ENCODE assay signal across 18 mouse cellular contexts in genomic region chr1:56844551-56845330, GRCm38 (mm10).
A peak's percentile ranks its signal among the peaks of the same experiment; 100 is the strongest.
DNase-seq lines count a peak whose midpoint lies in the region; ATAC-seq lines count a peak whose summit lies in the region.
"Had no signal": no experiment of that assay in that cellular context is flagged by ENCODE, and none has a peak within 500 bp of the region (broad histone marks: within the 10 kb centered on the region; RNA-seq: fewer than 3 reads in every experiment).

No protein-coding gene starts in this region.

- H3K9me3 ChIP-seq in neural tube, embryonic 11.5 days (ENCODE audit: control insufficient read depth, low read length) = no peaks in the 10 kb centered on the region
- no peaks in the 10 kb centered on the region for H3K9me3 ChIP-seq in embryonic facial prominence, embryonic 15.5 days (replicated peaks)
- no peaks in the 10 kb centered on the region for H3K9me3 ChIP-seq in midbrain, embryonic 14.5 days (ENCODE audit: control insufficient read depth, low read length)
- H3K9me3 ChIP-seq: embryonic facial prominence, embryonic 13.5 days had no signal

- no peak for ATAC-seq in neural tube, embryonic 11.5 days (ENCODE audit: insufficient read depth, low FRiP score, low TSS enrichment)
- peak; percentile 57; the same call in 1 of the 2 replicates for ATAC-seq in embryonic facial prominence, embryonic 15.5 days (ENCODE audit: insufficient number of reproducible peaks, low FRiP score, low TSS enrichment, low read depth)
- peak; percentile 66; the same call in 1 of the 2 replicates for ATAC-seq in midbrain, embryonic 14.5 days (ENCODE audit: low FRiP score, low TSS enrichment)
- ATAC-seq: intestine, postnatal 0 days had no signal

- 15% methylated on average over 10 of the region's 10 CpGs for WGBS in neural tube, embryonic 11.5 days
- WGBS in embryonic facial prominence, embryonic 15.5 days = 28% methylated on average over 10 of the region's 10 CpGs
- 10% methylated on average over 10 of the region's 10 CpGs for WGBS in midbrain, embryonic 14.5 days

- no peaks in the 10 kb centered on the region for H3K36me3 ChIP-seq in neural tube, embryonic 11.5 days (ENCODE audit: control insufficient read depth, insufficient read depth, low read length)
- no peaks in the 10 kb centered on the region for H3K36me3 ChIP-seq in embryonic facial prominence, embryonic 15.5 days
- no peaks in the 10 kb centered on the region for H3K36me3 ChIP-seq in midbrain, embryonic 14.5 days (ENCODE audit: control insufficient read depth, insufficient read depth, low read length)

- H3K4me1 ChIP-seq in neural tube, embryonic 11.5 days (ENCODE audit: control insufficient read depth, insufficient read depth, low read length) = no peaks in the 10 kb centered on the region
- H3K4me1 ChIP-seq in embryonic facial prominence, embryonic 15.5 days = no peaks in the 10 kb centered on the region
- peaks cover 9% of the 10 kb centered on the region for H3K4me1 ChIP-seq in midbrain, embryonic 14.5 days (ENCODE audit: control insufficient read depth, insufficient read depth, low read length)
- H3K4me1 ChIP-seq: embryonic facial prominence, embryonic 13.5 days had no signal

- DNase-seq in neural tube, embryonic 11.5 days (ENCODE audit: low spot score) = peak; percentile 12
- no peak for DNase-seq in neural tube, embryonic 10.5 days (ENCODE audit: extremely low spot score, low spot score)
- DNase-seq in midbrain, embryonic 14.5 days = peak; percentile 20
- DNase-seq in cerebellum, adult 9-10 months = no peak
- no peak for DNase-seq in layer of hippocampus, adult 9-10 months (ENCODE audit: low spot score)
- DNase-seq in thymus, postnatal 0 days (ENCODE audit: low spot score) = no peak
- DNase-seq: cerebellum, postnatal 36 days; gastrocnemius, postnatal 25 days; kidney, postnatal 14 days; lung, embryonic 14.5 days; right cerebral cortex, postnatal 4 days had no signal

- H3K4me3 ChIP-seq in neural tube, embryonic 11.5 days (ENCODE audit: low read depth, low read length) = no peak overlapping the region
- no peak overlapping the region for H3K4me3 ChIP-seq in embryonic facial prominence, embryonic 15.5 days (replicated peaks)
- no peak overlapping the region for H3K4me3 ChIP-seq in midbrain, embryonic 14.5 days (replicated peaks; ENCODE audit: low read depth, low read length)
- H3K4me3 ChIP-seq: embryonic facial prominence, embryonic 13.5 days; myocyte had no signal

- no peak overlapping the region for H3K27ac ChIP-seq in neural tube, embryonic 11.5 days (ENCODE audit: low read depth, low read length)
- H3K27ac ChIP-seq in embryonic facial prominence, embryonic 15.5 days (replicated peaks) = no peak overlapping the region
- no peak overlapping the region for H3K27ac ChIP-seq in midbrain, embryonic 14.5 days (replicated peaks; ENCODE audit: low read depth, low read length)
- H3K27ac ChIP-seq: embryonic facial prominence, embryonic 13.5 days; macrophage had no signal

- H3K4me2 ChIP-seq in neural tube, embryonic 11.5 days (ENCODE audit: low read depth) = no peak overlapping the region
- no peak overlapping the region for H3K4me2 ChIP-seq in embryonic facial prominence, embryonic 15.5 days (replicated peaks)
- peak overlapping the region; percentile 40 for H3K4me2 ChIP-seq in midbrain, embryonic 14.5 days (ENCODE audit: low read length)
- H3K4me2 ChIP-seq: embryonic facial prominence, embryonic 13.5 days; heart, embryonic 11.5 days; liver, embryonic 11.5 days; lung, embryonic 14.5 days had no signal

- no peak overlapping the region for H3K9ac ChIP-seq in neural tube, embryonic 11.5 days (ENCODE audit: low read length)
- no peak overlapping the region for H3K9ac ChIP-seq in embryonic facial prominence, embryonic 15.5 days
- no peak overlapping the region; the same call in 1 of the 2 replicates for H3K9ac ChIP-seq in midbrain, embryonic 14.5 days (replicated peaks; ENCODE audit: low read length)
- H3K9ac ChIP-seq: embryonic facial prominence, embryonic 13.5 days; lung, embryonic 14.5 days had no signal

- H3K27me3 ChIP-seq in neural tube, embryonic 11.5 days (ENCODE audit: control insufficient read depth, insufficient read depth, low read length) = no peaks in the 10 kb centered on the region
- no peaks in the 10 kb centered on the region for H3K27me3 ChIP-seq in embryonic facial prominence, embryonic 15.5 days
- no peaks in the 10 kb centered on the region for H3K27me3 ChIP-seq in midbrain, embryonic 14.5 days (ENCODE audit: control insufficient read depth, insufficient read depth, low read length)
- H3K27me3 ChIP-seq: embryonic facial prominence, embryonic 13.5 days had no signal

Comparison
In these comparisons a context has a peak if more than half of its experiments do, and no peak if none do; other contexts are left out.
1. DNase-seq: peak in neural tube, embryonic 11.5 days (single experiment) and midbrain, embryonic 14.5 days (single experiment); none in neural tube, embryonic 10.5 days (single experiment), cerebellum, adult 9-10 months (single experiment), layer of hippocampus, adult 9-10 months (single experiment) and thymus, postnatal 0 days (single experiment).